Mouse (Mus musculus) gastrocnemius, postnatal 14 days (tissue): ENCODE measurements around the gene Rpl3. TPM values are rescaled to one million over a fixed set of nuclear protein-coding genes. Genes with fewer than 3 reads are reported as not detected.
A peak's percentile ranks its signal among the peaks of the same experiment; 100 is the strongest.

Experiments
- DNase-seq: peaks from one replicate; pipeline ENCODE4 v3.0.0; 2021; ENCODE audit warnings: mixed read lengths
- intact Hi-C: fragments of 180-260 bp; cut with DNase I; formaldehyde crosslinking; loops from one replicate; pipeline ENCODE4 v1.15.1; 2025; ENCODE audit warnings: low total_unique reads
- total RNA-seq, 2 experiments: library from RNA; stranded (reverse); gene quantifications; 2 replicates each; pipeline ENCODE4 v1.2.3; 2021

The Rpl3 gene
- total RNA-seq, 2 experiments from 2014 or later = 129 to 167 TPM

GRCm38 (mm10) chr15:80053381-80054033 lies 38.2 kb downstream of the Rpl3 start:
- peak; percentile 61 for DNase-seq
- intact Hi-C loops = no loop called here

- DNase-seq = no peak
- intact Hi-C loops = no loop called here
Observed at GRCm38 (mm10) chr15:80051782-80052181, 39.9 kb downstream of the Rpl3 start.

- no peak for DNase-seq
- intact Hi-C loops = no loop called here
Observed at GRCm38 (mm10) chr15:80051092-80051761, 40.4 kb downstream of the Rpl3 start.

GRCm38 (mm10) chr15:80050093-80050492 lies 41.6 kb downstream of the Rpl3 start:
- DNase-seq = peak; percentile 50
- intact Hi-C loops = no loop called here

GRCm38 (mm10) chr15:80047973-80048372 lies 43.7 kb downstream of the Rpl3 start:
- DNase-seq = no peak
- intact Hi-C loops = no loop called here

GRCm38 (mm10) chr15:80047242-80047641 lies 44.4 kb downstream of the Rpl3 start:
- no peak for DNase-seq
- intact Hi-C loops = no loop called here

GRCm38 (mm10) chr15:80045749-80046148 lies 45.9 kb downstream of the Rpl3 start:
- no peak for DNase-seq
- intact Hi-C loops = no loop called here

GRCm38 (mm10) chr15:80044249-80044648 lies 47.4 kb downstream of the Rpl3 start:
- intact Hi-C loops = no loop called here
- no peak for DNase-seq

GRCm38 (mm10) chr15:80042152-80042551 lies 49.5 kb downstream of the Rpl3 start:
- no peak for DNase-seq

GRCm38 (mm10) chr15:80038110-80038391 lies 53.6 kb downstream of the Rpl3 start:
- no peak for DNase-seq
- intact Hi-C loops = no loop called here

More at GRCm38 (mm10) chr15:80042152-80042551, 49.5 kb downstream of the Rpl3 start:
- intact Hi-C loops = no loop called here

GRCm38 (mm10) chr15:80037255-80038109 lies 54.2 kb downstream of the Rpl3 start:
- intact Hi-C loops = no loop called here
- DNase-seq = no peak

GRCm38 (mm10) chr15:80035341-80035885 lies 56.3 kb downstream of the Rpl3 start:
- DNase-seq = no peak

GRCm38 (mm10) chr15:80034913-80035312 lies 56.8 kb downstream of the Rpl3 start:
- DNase-seq = no peak
- intact Hi-C loops = no loop called here

More at GRCm38 (mm10) chr15:80035341-80035885, 56.3 kb downstream of the Rpl3 start:
- intact Hi-C loops = no loop called here

- intact Hi-C loops = no loop called here
- no peak for DNase-seq
Observed at GRCm38 (mm10) chr15:80034366-80034765, 57.3 kb downstream of the Rpl3 start.

GRCm38 (mm10) chr15:80031133-80031532 lies 60.5 kb downstream of the Rpl3 start:
- intact Hi-C loops = no loop called here
- no peak for DNase-seq

- no peak for DNase-seq
- intact Hi-C loops = no loop called here
Observed at GRCm38 (mm10) chr15:80030399-80030798, 61.3 kb downstream of the Rpl3 start.

- intact Hi-C loops = no loop called here
- DNase-seq = no peak
Observed at GRCm38 (mm10) chr15:80028862-80029261, 62.8 kb downstream of the Rpl3 start.
